ENCODE assay signal across 16 mouse cellular contexts in the genomic region with DNA sequence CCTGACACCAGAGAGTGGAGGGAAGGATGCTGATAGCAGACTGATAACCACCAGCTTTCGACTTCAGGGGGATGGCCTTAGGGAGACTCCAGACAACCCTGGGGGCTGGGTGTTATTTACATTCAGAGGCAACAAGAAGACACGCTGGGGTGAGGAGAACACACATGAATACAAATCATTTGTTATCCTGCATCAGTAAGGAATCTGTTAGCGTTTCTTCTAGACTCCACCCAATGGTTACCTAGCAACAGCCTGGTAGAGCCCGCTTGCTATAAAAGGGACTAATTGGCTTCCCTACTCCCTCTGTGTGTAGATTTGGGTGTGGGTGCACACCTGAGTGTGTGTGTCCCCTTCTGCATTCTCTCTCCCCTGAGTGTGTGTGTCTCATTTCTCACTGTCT.
DNase-seq lines count a peak whose midpoint lies in the region; ATAC-seq lines count a peak whose summit lies in the region.
"Had no signal": no experiment of that assay in that cellular context is flagged by ENCODE, and none has a peak within 500 bp of the region (broad histone marks: within the 10 kb centered on the region; RNA-seq: fewer than 3 reads in every experiment).

No protein-coding gene starts in this region.

- no peak overlapping the region for H3K4me3 ChIP-seq in embryonic facial prominence, embryonic 14.5 days (ENCODE audit: low read depth, low read length)
- no peak overlapping the region for H3K4me3 ChIP-seq in embryonic facial prominence, embryonic 10.5 days
- no peak overlapping the region for H3K4me3 ChIP-seq in forebrain, embryonic 13.5 days
- no peak overlapping the region for H3K4me3 ChIP-seq in neural tube, embryonic 14.5 days (ENCODE audit: low read depth, low read length)

- H3K4me2 ChIP-seq in embryonic facial prominence, embryonic 14.5 days (ENCODE audit: low read depth, low read length), result no peak overlapping the region
- no peak overlapping the region for H3K4me2 ChIP-seq in forebrain, embryonic 13.5 days
- H3K4me2 ChIP-seq in neural tube, embryonic 14.5 days (ENCODE audit: low read depth, low read length), result no peak overlapping the region
- H3K4me2 ChIP-seq: lung, embryonic 14.5 days had no signal

- no peaks in the 10 kb centered on the region for H3K9me3 ChIP-seq in embryonic facial prominence, embryonic 14.5 days (ENCODE audit: control insufficient read depth, low read length)
- H3K9me3 ChIP-seq in embryonic facial prominence, embryonic 10.5 days, result no peaks in the 10 kb centered on the region
- H3K9me3 ChIP-seq in forebrain, embryonic 13.5 days (replicated peaks), result no peaks in the 10 kb centered on the region
- H3K9me3 ChIP-seq in neural tube, embryonic 14.5 days (ENCODE audit: control insufficient read depth, low read length), result no peaks in the 10 kb centered on the region

- H3K27ac ChIP-seq in embryonic facial prominence, embryonic 14.5 days (replicated peaks; ENCODE audit: low read depth, low read length), result no peak overlapping the region
- H3K27ac ChIP-seq in embryonic facial prominence, embryonic 10.5 days (replicated peaks), result no peak overlapping the region
- no peak overlapping the region for H3K27ac ChIP-seq in forebrain, embryonic 13.5 days
- no peak overlapping the region for H3K27ac ChIP-seq in neural tube, embryonic 14.5 days (ENCODE audit: low read depth, low read length)
- H3K27ac ChIP-seq: kidney, postnatal 0 days had no signal

- 35% methylated on average over 4 of the region's 4 CpGs for WGBS in embryonic facial prominence, embryonic 14.5 days
- 41% methylated on average over 4 of the region's 4 CpGs for WGBS in embryonic facial prominence, embryonic 10.5 days
- 8% methylated on average over 4 of the region's 4 CpGs for WGBS in forebrain, embryonic 13.5 days
- WGBS in neural tube, embryonic 14.5 days, result 8% methylated on average over 4 of the region's 4 CpGs

- no peaks in the 10 kb centered on the region for H3K36me3 ChIP-seq in embryonic facial prominence, embryonic 14.5 days (ENCODE audit: control insufficient read depth, insufficient read depth, low read length)
- no peaks in the 10 kb centered on the region for H3K36me3 ChIP-seq in embryonic facial prominence, embryonic 10.5 days (replicated peaks)
- H3K36me3 ChIP-seq in forebrain, embryonic 13.5 days (ENCODE audit: poor library complexity, severe bottlenecking), result no peaks in the 10 kb centered on the region
- H3K36me3 ChIP-seq in neural tube, embryonic 14.5 days (ENCODE audit: control insufficient read depth, insufficient read depth, low read length), result no peaks in the 10 kb centered on the region

- DNase-seq in embryonic facial prominence, embryonic 14.5 days (ENCODE audit: low spot score), result peak; percentile 25
- no peak for DNase-seq in embryonic facial prominence, embryonic 10.5 days (ENCODE audit: low spot score)
- peak; percentile 21 for DNase-seq in mesoderm, embryonic 11.5 days (ENCODE audit: low read depth, low spot score)
- no peak for DNase-seq in c-Kit-positive CD71-positive TER-119-positive erythroid progenitor cells, embryonic 14.5 days (ENCODE audit: low spot score)
- DNase-seq: cerebellum, adult 18-20 months; gastrocnemius, postnatal 10 days; heart, postnatal 14 days; layer of hippocampus, adult 9-11 months; lung, embryonic 14.5 days had no signal

- H3K9ac ChIP-seq in embryonic facial prominence, embryonic 14.5 days (ENCODE audit: low read depth, low read length), result no peak overlapping the region
- H3K9ac ChIP-seq in forebrain, embryonic 13.5 days, result no peak overlapping the region
- no peak overlapping the region for H3K9ac ChIP-seq in neural tube, embryonic 14.5 days (replicated peaks; ENCODE audit: low read depth, low read length)
- H3K9ac ChIP-seq: lung, embryonic 14.5 days had no signal

- H3K4me1 ChIP-seq in embryonic facial prominence, embryonic 14.5 days (ENCODE audit: control insufficient read depth, insufficient read depth, low read length), result no peaks in the 10 kb centered on the region
- H3K4me1 ChIP-seq in embryonic facial prominence, embryonic 10.5 days, result peaks cover 40% of the 10 kb centered on the region
- peaks cover 38% of the 10 kb centered on the region for H3K4me1 ChIP-seq in forebrain, embryonic 13.5 days
- no peaks in the 10 kb centered on the region for H3K4me1 ChIP-seq in neural tube, embryonic 14.5 days (ENCODE audit: control insufficient read depth, insufficient read depth, low read length)

- no peaks in the 10 kb centered on the region; the same call in 1 of the 2 replicates for H3K27me3 ChIP-seq in embryonic facial prominence, embryonic 14.5 days (replicated peaks; ENCODE audit: control insufficient read depth, insufficient read depth, low read length)
- 0 out of 2 replicates have a peak, but pooled peaks cover 8% of the 10 kb centered on the region for H3K27me3 ChIP-seq in embryonic facial prominence, embryonic 10.5 days (replicated peaks; ENCODE audit: low read depth, poor library complexity, severe bottlenecking)
- no peaks in the 10 kb centered on the region for H3K27me3 ChIP-seq in forebrain, embryonic 13.5 days
- H3K27me3 ChIP-seq in neural tube, embryonic 14.5 days (ENCODE audit: control insufficient read depth, insufficient read depth, low read length), result no peaks in the 10 kb centered on the region
- H3K27me3 ChIP-seq: CH12.LX had no signal

- no peak for ATAC-seq in embryonic facial prominence, embryonic 14.5 days (ENCODE audit: low read depth)
- ATAC-seq in forebrain, embryonic 13.5 days, result 0 out of 2 replicates have a peak, but pooled peaks have one; percentile 46
- peak; percentile 36; the same call in 1 of the 2 replicates for ATAC-seq in neural tube, embryonic 14.5 days (ENCODE audit: low read depth)
- ATAC-seq in activated CD4-positive, CD25-positive, alpha-beta regulatory T cell, adult 4 months, result no peak
- no peak for ATAC-seq in megakaryocyte-erythroid progenitor cell, adult 5-6 weeks (replicated peaks; ENCODE audit: low FRiP score, low TSS enrichment, poor library complexity, severe bottlenecking)
- ATAC-seq: intestine, embryonic 16.5 days had no signal

Comparison
In these comparisons a context has a peak if more than half of its experiments do, and no peak if none do; other contexts are left out.
1. DNase-seq: peak in embryonic facial prominence, embryonic 14.5 days (single experiment) and mesoderm, embryonic 11.5 days (single experiment); none in embryonic facial prominence, embryonic 10.5 days (single experiment) and c-Kit-positive CD71-positive TER-119-positive erythroid progenitor cells, embryonic 14.5 days (single experiment).
2. ATAC-seq: peak in forebrain, embryonic 13.5 days (single experiment) and neural tube, embryonic 14.5 days (single experiment); none in embryonic facial prominence, embryonic 14.5 days (single experiment), activated CD4-positive, CD25-positive, alpha-beta regulatory T cell, adult 4 months (single experiment) and megakaryocyte-erythroid progenitor cell, adult 5-6 weeks (single experiment).